Mouse (Mus musculus) forebrain, embryonic 10.5 days (tissue): ENCODE data around the gene Mfsd4b2. TPM values are rescaled to one million over a fixed set of nuclear protein-coding genes. Genes with fewer than 3 reads are reported as not detected.
"Not testable (repeated sequence)": the region's sequence is repeated elsewhere in the genome, so short reads cannot be mapped to it uniquely, and the experiment has no call there.

Experiments used
- DNase-seq: peaks from one replicate; pipeline ENCODE4 v3.0.0-alpha.2; 2017; ENCODE audit warnings: low spot score; ENCODE audit errors: extremely low spot score
- H3K27ac ChIP-seq: fragments of 300-500 bp; sonication (generic); 2 replicates; pipeline ENCODE4 v1.5.1; 2016; ENCODE audit warnings: mild to moderate bottlenecking
- H3K27me3 ChIP-seq: fragments of 300-500 bp; sonication (generic); 2 replicates; pipeline ENCODE4 v1.6.1; 2016; ENCODE audit warnings: mild to moderate bottlenecking; ENCODE audit not compliant: poor library complexity, severe bottlenecking
- H3K36me3 ChIP-seq: fragments of 300-500 bp; sonication (generic); replicated peaks from 2 replicates; pipeline ENCODE4 v1.6.1; 2016; ENCODE audit warnings: mild to moderate bottlenecking, moderate library complexity
- H3K4me1 ChIP-seq: fragments of 300-500 bp; sonication (generic); 2 replicates; pipeline ENCODE4 v1.6.1; 2016
- H3K4me3 ChIP-seq: fragments of 300-500 bp; sonication (generic); 2 replicates; pipeline ENCODE4 v1.5.1; 2016; ENCODE audit warnings: mild to moderate bottlenecking, moderate library complexity
- H3K9me3 ChIP-seq: fragments of 300-500 bp; sonication (generic); 2 replicates; pipeline ENCODE4 v1.6.1; 2016; ENCODE audit warnings: mild to moderate bottlenecking, moderate library complexity
- WGBS: fragments of 180-500 bp; shearing (Covaris S2); methylation state at CpG from one replicate; pipeline ENCODE4 v1.1.7; 2016; 5-methylcytosine and 5-hydroxymethylcytosine counted together
- polyA plus RNA-seq: library from polyadenylated mRNA; unstranded; fragments of >200 nt; fragmentation: Nextera tagmentation; extraction: Ambion mirVana; gene quantifications from 2 replicates; pipeline ENCODE4 v1.2.1, GENCODE M21; 2016

The Mfsd4b2 gene
- not detected in 2 replicates for polyA plus RNA-seq

DNA sequence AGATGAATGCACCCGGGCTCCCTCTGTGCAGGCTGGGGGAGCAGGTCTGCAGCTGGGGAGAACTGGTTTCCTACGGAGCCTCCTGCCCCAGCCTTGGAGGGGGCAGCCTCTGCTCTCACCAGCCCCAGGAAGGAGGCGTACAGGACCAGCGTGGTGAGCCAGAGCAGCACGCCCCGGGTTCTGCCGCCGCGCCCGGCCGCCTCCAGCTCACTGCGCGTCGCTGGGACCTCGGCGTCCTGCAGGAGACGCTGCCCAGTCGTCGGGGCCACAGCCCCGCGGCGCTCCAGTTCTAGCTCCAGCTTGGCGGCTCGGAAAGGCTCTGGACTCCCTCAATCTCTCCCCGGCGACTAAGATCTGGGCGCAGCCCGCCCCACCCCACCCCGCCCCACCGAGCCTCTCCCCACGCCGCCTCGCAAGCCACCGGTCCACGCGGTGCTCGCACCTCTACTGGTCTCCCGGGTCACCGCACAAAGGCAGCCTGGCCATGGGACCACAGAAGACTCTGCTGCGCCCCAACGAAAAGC, at the start of gene Mfsd4b2:
Gene Mfsd4b2, minus strand, starts transcription at position 308 of the 524 bp plus-strand sequence.
- no peaks in the 10 kb centered on the region for H3K9me3 ChIP-seq
- peak; percentile 50 for DNase-seq
- no peaks in the 10 kb centered on the region for H3K36me3 ChIP-seq
- WGBS: 1% methylated on average over 41 of the region's 41 CpGs
- peaks cover 41% of the 10 kb centered on the region for H3K27me3 ChIP-seq
- H3K27ac ChIP-seq: peak within 1 kb of the TSS; percentile 79
- peak within 1 kb of the TSS; percentile 58 for H3K4me3 ChIP-seq
- peaks cover 7% of the 10 kb centered on the region for H3K4me1 ChIP-seq

DNA sequence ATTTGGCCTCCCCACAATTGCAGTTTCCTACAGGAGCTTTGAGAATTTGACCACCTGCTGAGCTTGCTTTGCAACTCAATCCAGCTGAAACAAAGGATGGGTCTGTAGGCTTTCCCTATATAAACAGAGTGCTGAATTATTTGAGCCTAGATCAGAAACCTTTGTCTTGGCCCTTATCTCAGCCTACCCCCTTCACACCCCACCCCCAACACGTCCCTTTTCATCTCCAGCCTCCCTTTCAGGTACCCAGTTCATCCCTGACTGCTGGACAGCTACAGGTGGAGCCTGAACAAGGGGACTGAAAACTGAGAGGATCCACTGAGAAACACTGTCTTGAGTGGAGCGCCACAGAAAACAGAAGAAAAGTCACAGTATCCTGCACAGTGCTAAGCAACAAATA, 49.0 kb upstream of the Mfsd4b2 start:
- Histone ChIP-seq H3K9me3 (peaks cover 15% of the 10 kb centered on the region), H3K36me3 (no peaks in the 10 kb centered on the region), H3K27ac (no peak overlapping the region), H3K4me1 (peaks cover 3% of the 10 kb centered on the region; the same call in 1 of the 2 replicates), H3K27me3 (no peaks in the 10 kb centered on the region), H3K4me3 (no peak overlapping the region)
- 32% methylated on average over 2 of the region's 2 CpGs for WGBS
- DNase-seq: no peak

DNA sequence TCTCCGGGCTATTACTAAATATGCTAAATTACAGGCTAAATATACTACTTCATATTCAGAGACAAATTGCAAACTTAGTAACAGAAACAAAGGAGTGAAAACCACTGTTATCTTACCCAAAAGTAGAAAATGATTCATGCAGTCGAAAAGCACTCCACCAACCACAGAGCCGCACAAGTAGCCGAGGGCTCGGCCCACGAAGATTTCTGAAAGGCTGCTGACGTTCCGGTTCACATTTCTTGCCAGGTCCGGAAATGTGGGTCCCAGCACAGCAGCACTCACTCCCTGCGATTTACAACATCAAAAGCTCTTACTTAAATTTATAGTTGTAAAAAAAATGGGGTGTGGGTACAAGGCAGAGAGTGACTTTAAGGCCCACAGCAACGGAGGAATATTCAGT, 48.3 kb upstream of the Mfsd4b2 start:
- Histone ChIP-seq H3K27me3 (no peaks in the 10 kb centered on the region), H3K36me3 (no peaks in the 10 kb centered on the region), H3K9me3 (peaks cover 15% of the 10 kb centered on the region), H3K27ac (no peak overlapping the region), H3K4me1 (peaks cover 3% of the 10 kb centered on the region; the same call in 1 of the 2 replicates), H3K4me3 (no peak overlapping the region)
- DNase-seq: no peak
- 73% methylated on average over 11 of the region's 11 CpGs for WGBS

DNA sequence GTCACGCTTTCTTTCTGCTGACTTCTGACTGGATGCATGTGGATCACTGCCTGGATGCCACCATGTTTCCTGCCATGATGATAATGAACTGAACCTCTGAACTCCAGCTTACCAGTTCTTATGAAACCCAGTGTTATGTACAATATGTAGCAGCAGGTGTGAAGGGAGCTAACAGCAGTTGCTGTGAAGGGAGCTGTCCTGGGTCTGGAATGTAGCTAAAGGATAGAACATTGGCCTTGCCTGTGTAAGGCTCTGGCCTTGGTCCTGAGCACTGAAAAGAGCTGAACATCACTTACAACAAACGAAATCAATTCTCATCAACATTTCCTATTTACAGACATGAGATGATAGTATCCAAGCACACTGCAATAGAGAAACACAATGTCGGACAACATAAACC, 40.8 kb upstream of the Mfsd4b2 start:
- WGBS: 88% methylated on average over 3 of the region's 3 CpGs
- Histone ChIP-seq H3K4me1 (no peaks in the 10 kb centered on the region), H3K36me3 (no peaks in the 10 kb centered on the region), H3K4me3 (no peak overlapping the region), H3K9me3 (no peaks in the 10 kb centered on the region), H3K27ac (no peak overlapping the region), H3K27me3 (no peaks in the 10 kb centered on the region)
- no peak for DNase-seq

DNA sequence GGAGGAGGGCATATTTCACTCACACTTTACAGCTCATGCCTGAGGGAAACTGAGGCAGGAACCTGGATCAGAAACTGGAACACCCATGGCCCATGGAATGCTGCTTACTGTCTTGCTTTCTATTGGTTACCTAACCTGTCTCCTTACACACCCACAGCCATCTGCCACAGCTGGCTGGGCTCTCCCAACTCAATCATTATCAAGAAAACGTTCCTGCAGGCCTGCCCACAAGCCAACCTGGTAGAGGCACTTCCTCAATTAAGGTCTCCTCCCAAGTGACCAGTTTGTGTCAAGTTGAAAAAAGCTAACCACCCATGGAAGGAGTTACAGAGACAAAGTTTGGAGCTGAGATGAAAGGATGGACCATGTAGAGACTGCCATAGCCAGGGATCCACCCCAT, 35.2 kb upstream of the Mfsd4b2 start:
- no peaks in the 10 kb centered on the region for H3K9me3 ChIP-seq
- WGBS: 71% methylated on average over 1 of the region's 1 CpGs
- H3K4me3 ChIP-seq: no peak overlapping the region
- peaks cover 11% of the 10 kb centered on the region for H3K27me3 ChIP-seq
- no peak for DNase-seq
- H3K4me1 ChIP-seq: peaks cover 13% of the 10 kb centered on the region
- H3K27ac ChIP-seq: no peak overlapping the region
- H3K36me3 ChIP-seq: no peaks in the 10 kb centered on the region

DNA sequence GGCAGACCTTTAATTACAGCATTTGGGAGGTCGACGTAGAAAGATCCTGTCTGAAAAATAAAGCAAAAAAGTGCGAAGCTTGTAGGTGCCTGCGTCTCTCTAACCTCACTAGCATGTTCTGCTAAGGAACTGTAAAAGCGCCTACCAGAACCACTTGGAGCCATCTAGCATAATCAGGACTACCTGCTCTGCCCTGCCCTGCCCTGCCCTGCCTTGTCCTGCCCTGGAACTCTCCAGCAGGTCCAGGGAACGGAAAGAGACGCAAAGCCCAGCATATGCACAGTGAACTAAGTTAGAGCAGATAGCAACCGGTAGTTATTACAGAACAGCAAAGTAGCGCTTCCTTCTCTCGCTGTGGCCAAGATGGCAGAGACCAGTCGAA, 33.7 kb upstream of the Mfsd4b2 start:
- DNase-seq: no peak
- Histone ChIP-seq H3K36me3 (no peaks in the 10 kb centered on the region), H3K27ac (no peak overlapping the region), H3K4me1 (peaks cover 13% of the 10 kb centered on the region), H3K9me3 (no peaks in the 10 kb centered on the region), H3K4me3 (peak overlapping the region; percentile 60), H3K27me3 (peaks cover 11% of the 10 kb centered on the region)
- 48% methylated on average over 11 of the region's 11 CpGs for whole genome bisulfite sequencing

DNA sequence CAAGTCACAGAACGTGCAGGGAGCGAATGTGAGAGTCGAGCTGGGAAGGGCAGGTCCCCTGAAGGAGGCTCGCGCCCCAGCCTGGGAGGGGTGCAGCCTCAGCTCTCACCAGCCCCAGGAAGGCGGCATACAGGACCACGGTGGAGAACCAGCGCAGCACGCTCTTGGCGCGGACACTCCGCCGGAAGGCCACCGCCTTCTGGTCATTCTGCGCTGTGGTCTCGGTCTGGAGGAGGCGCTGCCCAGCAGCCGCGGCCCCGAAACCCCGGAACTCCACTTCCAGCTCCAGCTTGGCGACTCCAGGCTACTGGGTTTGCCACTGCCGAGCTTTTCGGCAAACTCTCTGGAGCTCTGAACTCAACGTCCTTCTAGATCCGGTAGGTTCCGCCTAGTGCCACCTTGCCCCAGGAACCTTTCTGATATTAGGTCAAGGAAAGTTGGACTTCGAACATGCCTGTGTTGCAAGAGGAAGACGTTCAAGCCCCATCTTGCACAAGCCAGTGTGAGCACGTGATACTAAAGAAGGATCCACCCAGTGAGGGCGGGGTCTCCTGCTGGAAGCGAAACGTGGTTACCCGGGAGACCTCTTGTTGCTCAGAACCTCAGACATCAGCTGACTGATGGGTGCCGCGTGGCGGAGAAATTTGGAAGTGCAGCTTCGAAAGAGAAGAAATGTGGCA, 33.2 kb upstream of the Mfsd4b2 start, which contains the start of gene Mfsd4b3:
Gene Mfsd4b3, minus strand, starts transcription at position 393 of the 680 bp plus-strand sequence.
- peaks cover 13% of the 10 kb centered on the region for H3K4me1 ChIP-seq
- H3K27ac ChIP-seq: peak within 1 kb of the TSS; percentile 82
- H3K4me3 ChIP-seq: peak within 1 kb of the TSS; percentile 60
- no peaks in the 10 kb centered on the region for H3K9me3 ChIP-seq
- WGBS: under 1% methylated on average over 38 of the region's 38 CpGs
- no peaks in the 10 kb centered on the region for H3K36me3 ChIP-seq
- DNase-seq: peak; percentile 92
- peaks cover 11% of the 10 kb centered on the region for H3K27me3 ChIP-seq

DNA sequence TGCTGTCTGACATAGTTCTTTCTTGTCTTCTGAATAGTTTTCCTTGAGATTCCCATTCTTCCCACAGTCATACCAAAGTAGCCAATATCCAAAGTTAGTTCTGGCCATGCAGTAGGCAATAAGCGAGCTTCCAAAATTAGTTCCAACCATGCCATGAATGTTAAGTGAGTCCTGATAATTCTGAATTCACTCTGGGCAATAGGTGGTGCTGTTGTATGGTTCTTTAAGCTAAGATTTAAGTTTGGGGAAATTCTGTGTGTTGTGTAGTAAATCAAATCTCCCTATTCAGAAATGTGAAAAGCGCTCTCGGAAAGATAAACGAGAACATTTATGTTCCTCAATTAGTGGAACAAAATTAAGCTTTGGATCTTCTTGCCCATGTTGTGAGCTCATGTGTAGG, 31.5 kb upstream of the Mfsd4b2 start:
- WGBS: 81% methylated on average over 4 of the region's 4 CpGs
- Histone ChIP-seq H3K4me1 (peaks cover 13% of the 10 kb centered on the region), H3K4me3 (no peak overlapping the region), H3K9me3 (no peaks in the 10 kb centered on the region), H3K27ac (no peak overlapping the region), H3K36me3 (no peaks in the 10 kb centered on the region), H3K27me3 (peaks cover 11% of the 10 kb centered on the region)
- DNase-seq: no peak

DNA sequence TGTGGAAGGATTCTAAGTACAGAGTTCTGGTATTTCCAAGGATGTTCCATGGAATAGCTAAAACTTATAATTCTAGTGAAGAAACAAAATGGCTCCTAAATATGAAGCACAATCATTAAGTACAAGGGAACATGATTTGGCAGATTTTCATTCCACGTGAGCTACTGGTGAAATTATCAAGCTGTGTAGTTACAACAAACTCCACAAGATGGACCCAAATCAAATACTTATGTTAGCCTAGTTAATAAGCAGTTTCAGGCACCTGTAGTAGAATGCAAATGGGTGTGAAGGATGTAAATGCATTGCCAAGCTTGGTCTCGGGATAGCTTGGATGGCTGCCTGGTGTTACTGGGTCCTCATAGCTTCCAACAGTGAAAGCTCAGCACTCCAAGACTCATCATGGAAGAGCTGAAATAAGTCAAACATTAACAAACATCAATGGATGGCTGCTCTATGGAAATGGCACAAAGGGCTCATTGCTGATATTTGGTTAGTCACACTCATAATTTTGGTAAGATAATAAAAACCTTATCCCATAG, 29.7 kb upstream of the Mfsd4b2 start:
- 70% methylated on average over 2 of the region's 2 CpGs for WGBS
- H3K4me1 ChIP-seq: peaks cover 13% of the 10 kb centered on the region
- peaks cover 11% of the 10 kb centered on the region for H3K27me3 ChIP-seq
- no peak overlapping the region for H3K27ac ChIP-seq
- H3K9me3 ChIP-seq: no peaks in the 10 kb centered on the region
- no peak for DNase-seq
- no peak overlapping the region for H3K4me3 ChIP-seq
- H3K36me3 ChIP-seq: no peaks in the 10 kb centered on the region

DNA sequence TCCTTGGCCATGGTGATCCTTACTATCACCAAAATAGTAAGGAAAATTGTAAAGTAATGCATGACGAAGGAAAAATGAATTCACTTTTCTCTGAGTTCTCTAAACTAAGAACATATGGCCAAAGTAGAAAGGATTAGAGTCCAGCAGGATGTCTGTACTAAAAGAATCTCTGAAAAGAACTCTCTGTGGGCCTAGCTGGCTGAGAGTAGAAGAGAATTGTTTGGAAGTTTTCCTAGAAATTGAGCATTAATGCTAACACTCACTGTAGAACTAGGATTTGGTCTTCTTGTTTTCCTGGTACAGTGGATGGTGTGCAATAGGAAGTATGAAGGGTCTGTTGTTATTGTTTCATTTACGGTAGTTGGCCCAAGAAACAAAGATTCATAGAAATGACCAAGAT, 28.4 kb upstream of the Mfsd4b2 start:
- no peak for DNase-seq
- H3K36me3 ChIP-seq: no peaks in the 10 kb centered on the region
- no peaks in the 10 kb centered on the region for H3K9me3 ChIP-seq
- WGBS: 85% methylated on average over 2 of the region's 2 CpGs
- no peak overlapping the region for H3K4me3 ChIP-seq
- H3K27ac ChIP-seq: no peak overlapping the region
- peaks cover 11% of the 10 kb centered on the region for H3K27me3 ChIP-seq
- H3K4me1 ChIP-seq: peaks cover 9% of the 10 kb centered on the region

DNA sequence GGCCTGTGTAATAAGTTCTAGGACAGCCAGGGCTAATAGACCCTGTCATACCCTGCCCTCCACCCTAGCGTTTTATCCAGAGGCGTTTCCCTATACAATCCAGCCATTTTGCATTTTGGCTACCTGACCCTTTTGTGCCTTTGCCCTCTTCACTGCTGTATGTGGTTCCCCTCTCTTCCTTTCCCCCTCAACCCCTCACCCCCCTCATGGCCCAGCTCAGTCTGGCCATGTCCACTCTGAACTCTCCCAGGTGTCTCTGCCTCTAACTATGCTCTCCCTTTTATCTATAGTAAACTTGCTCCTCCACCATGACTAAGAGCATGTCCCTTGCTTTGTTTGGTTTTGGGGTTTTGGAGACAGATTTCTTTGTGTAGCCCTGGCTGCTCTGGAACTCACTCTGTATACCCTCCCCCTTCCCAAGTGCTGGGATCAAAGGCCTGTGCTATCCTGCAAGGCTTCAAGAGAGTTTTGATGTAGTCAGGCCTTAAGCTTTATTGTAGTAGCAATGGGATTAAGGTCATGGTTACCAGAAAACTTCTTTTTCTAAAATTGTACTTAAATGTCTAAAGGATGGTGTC, 22.7 kb upstream of the Mfsd4b2 start:
- H3K36me3 ChIP-seq: no peaks in the 10 kb centered on the region
- no peak for DNase-seq
- H3K4me3 ChIP-seq: no peak overlapping the region
- H3K27me3 ChIP-seq: no peaks in the 10 kb centered on the region
- H3K9me3 ChIP-seq: no peaks in the 10 kb centered on the region
- 87% methylated on average over 2 of the region's 2 CpGs for WGBS
- no peaks in the 10 kb centered on the region for H3K4me1 ChIP-seq
- no peak overlapping the region for H3K27ac ChIP-seq

DNA sequence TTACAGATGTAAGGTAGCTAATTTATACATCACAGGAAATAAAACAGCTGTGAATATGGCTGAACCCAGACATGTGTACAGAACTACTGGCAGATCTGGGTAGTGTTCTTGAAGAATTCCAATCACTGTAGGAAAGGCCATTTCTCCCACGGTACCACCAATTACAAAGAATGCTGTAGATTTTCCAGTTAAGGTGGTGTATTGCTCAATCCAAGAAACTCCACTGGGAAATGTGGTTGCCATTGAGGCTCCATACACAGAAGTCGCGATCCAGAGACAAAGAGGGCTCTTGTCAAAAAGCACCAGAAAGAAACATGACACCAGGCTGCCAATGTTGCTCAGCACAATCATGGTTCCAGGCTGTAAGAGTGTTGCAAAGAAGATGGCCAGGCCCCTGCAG, 20.5 kb upstream of the Mfsd4b2 start:
- not testable (repeated sequence) for DNase-seq, H3K9me3 ChIP-seq, H3K4me3 ChIP-seq, H3K27me3 ChIP-seq, H3K36me3 ChIP-seq, H3K27ac ChIP-seq, H3K4me1 ChIP-seq
- WGBS: 77% methylated on average over 3 of the region's 3 CpGs

DNA sequence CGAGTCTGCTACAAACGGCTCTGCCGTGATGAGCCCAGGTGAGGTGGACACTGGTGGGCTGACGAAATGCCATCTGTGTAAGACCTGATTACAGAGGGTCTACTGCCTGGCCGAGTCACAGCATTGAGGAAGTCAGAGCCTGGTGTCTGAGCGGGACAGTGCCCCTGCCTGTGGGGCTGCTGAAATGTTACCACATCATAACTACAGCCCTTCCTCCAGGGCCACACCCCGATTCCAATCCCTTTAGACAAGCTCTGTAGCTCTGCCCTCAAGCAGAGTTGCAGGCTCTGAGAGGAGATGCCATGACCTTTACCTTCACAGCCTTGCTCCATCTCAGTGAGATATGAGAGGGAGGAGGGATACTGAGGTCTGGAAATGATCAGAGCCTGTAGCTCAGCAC, 9.8 kb upstream of the Mfsd4b2 start:
- H3K4me1 ChIP-seq: no peaks in the 10 kb centered on the region
- no peak overlapping the region for H3K4me3 ChIP-seq
- H3K9me3 ChIP-seq: no peaks in the 10 kb centered on the region
- H3K27ac ChIP-seq: no peak overlapping the region
- DNase-seq: no peak
- WGBS: 83% methylated on average over 7 of the region's 7 CpGs
- H3K36me3 ChIP-seq: no peaks in the 10 kb centered on the region
- no peaks in the 10 kb centered on the region for H3K27me3 ChIP-seq
